Mouse (Mus musculus) MEL (cell line): ENCODE measurements at regions not wholly inside any gene's neighbourhood (a gene's known extent, or its start where the extent isn't known, plus 50 kb on each side); places are given as distances from the start of the nearest gene placed in this dataset.
A peak's percentile ranks its signal among the peaks of the same experiment; 100 is the strongest.

ENCODE experiments used
- DNase-seq: peaks from one replicate; pipeline ENCODE4 v3.0.0; 2011; ENCODE audit warnings: low read depth, low spot score
- H3K27ac ChIP-seq: 2 replicates; pipeline ENCODE4 v1.5.1; 2012; ENCODE audit warnings: low read depth, mild to moderate bottlenecking, control low read depth, low read length, moderate library complexity; ENCODE audit not compliant: control insufficient read depth
- H3K27me3 ChIP-seq, 2 experiments: fragments of 150-350 bp in 1 of 2; sonication (generic) in 1 of 2; 2 replicates each; pipeline ENCODE4 v1.6.1; 2012; ENCODE audit warnings: low read length in 2 of 2, mild to moderate bottlenecking in 2 of 2, improper control_type of control experiment in 1 of 2, moderate library complexity in 1 of 2; ENCODE audit not compliant: insufficient read depth in 2 of 2, control insufficient read depth in 1 of 2
- H3K36me3 ChIP-seq, 2 experiments: 2 replicates each; pipeline ENCODE4 v1.6.1; 2012 to 2014; ENCODE audit warnings: low read length in 2 of 2, improper control_type of control experiment in 1 of 2, inconsistent platforms in 1 of 2, mild to moderate bottlenecking in 1 of 2; ENCODE audit not compliant: insufficient read depth in 2 of 2, control insufficient read depth in 1 of 2
- H3K4me1 ChIP-seq, 2 experiments: fragments of 150-350 bp in 1 of 2; sonication (generic) in 1 of 2; 2 replicates each; pipeline ENCODE4 v1.6.1; 2012; ENCODE audit warnings: low read length in 2 of 2, improper control_type of control experiment in 1 of 2, mild to moderate bottlenecking in 1 of 2; ENCODE audit not compliant: insufficient read depth in 2 of 2, control insufficient read depth in 1 of 2
- H3K4me3 ChIP-seq, 2 experiments: fragments of 150-350 bp in 1 of 2; sonication (generic) in 1 of 2; 2 replicates each; pipeline ENCODE4 v1.5.1; 2012; ENCODE audit warnings: low read depth in 2 of 2, low read length in 2 of 2, mild to moderate bottlenecking in 2 of 2, moderate library complexity in 2 of 2, control low read depth in 1 of 2, improper control_type of control experiment in 1 of 2; ENCODE audit not compliant: control insufficient read depth in 1 of 2, insufficient read depth in 1 of 2
- H3K79me2 ChIP-seq: 2 replicates; pipeline ENCODE4 v1.6.1; 2012; ENCODE audit warnings: mild to moderate bottlenecking, low read length, moderate library complexity; ENCODE audit not compliant: control insufficient read depth, poor library complexity, insufficient read depth
- H3K9ac ChIP-seq: 2 replicates; pipeline ENCODE4 v1.6.1; 2012; ENCODE audit warnings: low read depth, mild to moderate bottlenecking, control low read depth, low read length, moderate library complexity; ENCODE audit not compliant: control insufficient read depth, poor library complexity, severe bottlenecking
- H3K9me3 ChIP-seq: fragments of 150-350 bp; sonication (generic); replicated peaks from 2 replicates; pipeline ENCODE4 v1.6.1; 2012; ENCODE audit warnings: mild to moderate bottlenecking, low read length, improper control_type of control experiment, moderate library complexity; ENCODE audit not compliant: insufficient read depth
- CHD2 ChIP-seq: IDR thresholded peaks from 2 replicates; pipeline ENCODE4 v1.6.1; 2011; ENCODE audit warnings: low read length, improper control_type of control experiment
- E2F4 ChIP-seq: IDR thresholded peaks from 2 replicates; pipeline ENCODE4 v1.6.1; 2011; ENCODE audit warnings: low read depth, low read length, improper control_type of control experiment, borderline replicate concordance
- ELF1 ChIP-seq: IDR thresholded peaks from 2 replicates; pipeline ENCODE4 v1.6.1; 2014; ENCODE audit warnings: low read depth, mild to moderate bottlenecking, inconsistent platforms, low read length, improper control_type of control experiment, moderate library complexity
- EP300 ChIP-seq, 2 experiments: IDR thresholded peaks; 2 replicates each; pipeline ENCODE4 v1.6.1; 2011; ENCODE audit warnings: improper control_type of control experiment in 2 of 2, low read length in 2 of 2, low read depth in 1 of 2, mild to moderate bottlenecking in 1 of 2
- GABPA ChIP-seq: IDR thresholded peaks from 2 replicates; pipeline ENCODE4 v1.6.1; 2012; ENCODE audit warnings: low read depth, mild to moderate bottlenecking, inconsistent platforms, low read length, improper control_type of control experiment, moderate library complexity
- HCFC1 ChIP-seq: IDR thresholded peaks from 2 replicates; pipeline ENCODE4 v1.6.1; 2012; ENCODE audit warnings: low read depth, mild to moderate bottlenecking, inconsistent platforms, low read length, improper control_type of control experiment, moderate library complexity
- MAX ChIP-seq: IDR thresholded peaks from 2 replicates; pipeline ENCODE4 v1.6.1; 2011; ENCODE audit warnings: low read length, improper control_type of control experiment
- MAZ ChIP-seq: IDR thresholded peaks from 2 replicates; pipeline ENCODE4 v1.6.1; 2012; ENCODE audit warnings: low read depth, mild to moderate bottlenecking, inconsistent platforms, low read length, improper control_type of control experiment
- MEF2A ChIP-seq: IDR thresholded peaks from 2 replicates; pipeline ENCODE4 v1.6.1; 2014; ENCODE audit warnings: low read depth, mild to moderate bottlenecking, inconsistent platforms, low read length, improper control_type of control experiment; ENCODE audit not compliant: poor library complexity, insufficient replicate concordance, severe bottlenecking; ENCODE audit errors: extremely low read depth
- MXI1 ChIP-seq: IDR thresholded peaks from 2 replicates; pipeline ENCODE4 v1.6.1; 2011; ENCODE audit warnings: mild to moderate bottlenecking, low read depth, low read length, improper control_type of control experiment
- MYC ChIP-seq: IDR thresholded peaks from 2 replicates; pipeline ENCODE4 v1.6.1; 2011; ENCODE audit warnings: low read depth, mild to moderate bottlenecking, low read length, improper control_type of control experiment, moderate library complexity
- NELFE ChIP-seq: IDR thresholded peaks from 2 replicates; pipeline ENCODE4 v1.6.1; 2011; ENCODE audit warnings: low read depth, low read length, improper control_type of control experiment
- POLR2A ChIP-seq, 2 experiments: IDR thresholded peaks; 2 replicates each; pipeline ENCODE4 v1.6.1; 2011 to 2012; ENCODE audit warnings: low read length in 2 of 2, mild to moderate bottlenecking in 2 of 2, control low read depth in 1 of 2, improper control_type of control experiment in 1 of 2, low read depth in 1 of 2, moderate library complexity in 1 of 2; ENCODE audit not compliant: control insufficient read depth in 1 of 2, insufficient read depth in 1 of 2, poor library complexity in 1 of 2
- POLR2AphosphoS2 ChIP-seq: IDR thresholded peaks from 2 replicates; pipeline ENCODE4 v1.6.1; 2011; ENCODE audit warnings: low read length, improper control_type of control experiment
- POLR2AphosphoS5 ChIP-seq: IDR thresholded peaks from 2 replicates; pipeline ENCODE4 v1.6.1; 2012; ENCODE audit warnings: low read depth, borderline replicate concordance, mild to moderate bottlenecking, inconsistent platforms, low read length, moderate library complexity, mixed read lengths
- SMC3 ChIP-seq: IDR thresholded peaks from 2 replicates; pipeline ENCODE4 v1.6.1; 2011; ENCODE audit warnings: low read depth, low read length, improper control_type of control experiment
- TAL1 ChIP-seq: IDR thresholded peaks from 2 replicates; pipeline ENCODE4 v1.6.1; 2012; ENCODE audit warnings: mild to moderate bottlenecking, inconsistent platforms, low read length, moderate library complexity, mixed read lengths
- ZNF384 ChIP-seq: IDR thresholded peaks from 2 replicates; pipeline ENCODE4 v1.6.1; 2012; ENCODE audit warnings: low read depth, mild to moderate bottlenecking, inconsistent platforms, low read length, improper control_type of control experiment

GRCm38 (mm10) chr14:67181586-67181985 is 1172.6 kb upstream of the Gulo start:
- DNase-seq = peak; percentile 14
- no peaks in the 10 kb centered on the region for H3K9me3 ChIP-seq
- no peaks in the 10 kb centered on the region for H3K36me3 ChIP-seq
- H3K4me1 ChIP-seq = no peaks in the 10 kb centered on the region
- no peaks in the 10 kb centered on the region for H3K27me3 ChIP-seq
- H3K27ac ChIP-seq = no peak overlapping the region
- H3K9ac ChIP-seq = no peak overlapping the region
- H3K4me3 ChIP-seq = no peak overlapping the region
- no peaks in the 10 kb centered on the region for H3K79me2 ChIP-seq
- TF ChIP-seq EP300 (IDR thresholded peaks at IDR 0.05; ENCODE audit: low read depth in 1 of 2, low read length in 2 of 2) (no peak), GABPA (no peak), MYC (no peak), MEF2A (no peak), POLR2AphosphoS2 (no peak), HCFC1 (no peak), SMC3 (no peak), TAL1 (no peak), POLR2A (IDR thresholded peaks at IDR 0.05; ENCODE audit: control insufficient read depth in 1 of 2, insufficient read depth in 1 of 2, low read depth in 1 of 2, low read length in 2 of 2, poor library complexity in 1 of 2) (no peak)

GRCm38 (mm10) chr14:67179549-67179948 is 1170.5 kb upstream of the Gulo start:
- Histone ChIP-seq H3K9ac (no peak overlapping the region), H3K27ac (no peak overlapping the region), H3K36me3 (no peaks in the 10 kb centered on the region), H3K27me3 (no peaks in the 10 kb centered on the region), H3K9me3 (no peaks in the 10 kb centered on the region), H3K4me1 (no peaks in the 10 kb centered on the region), H3K4me3 (no peak overlapping the region), H3K79me2 (no peaks in the 10 kb centered on the region)
- TF ChIP-seq NELFE = no peak
- no peak for TF ChIP-seq MAX
- no peak for TF ChIP-seq MAZ
- TF ChIP-seq ELF1 = no peak
- no peak for TF ChIP-seq POLR2AphosphoS2
- TF ChIP-seq MXI1 = no peak
- TF ChIP-seq MYC = no peak
- no peak for TF ChIP-seq CHD2
- TF ChIP-seq POLR2AphosphoS5 = no peak
- no peak for TF ChIP-seq ZNF384
- TF ChIP-seq HCFC1 = no peak
- TF ChIP-seq SMC3 = no peak
- TF ChIP-seq E2F4 = no peak
- no peak for TF ChIP-seq MEF2A
- DNase-seq = no peak
